In the genomic region with DNA sequence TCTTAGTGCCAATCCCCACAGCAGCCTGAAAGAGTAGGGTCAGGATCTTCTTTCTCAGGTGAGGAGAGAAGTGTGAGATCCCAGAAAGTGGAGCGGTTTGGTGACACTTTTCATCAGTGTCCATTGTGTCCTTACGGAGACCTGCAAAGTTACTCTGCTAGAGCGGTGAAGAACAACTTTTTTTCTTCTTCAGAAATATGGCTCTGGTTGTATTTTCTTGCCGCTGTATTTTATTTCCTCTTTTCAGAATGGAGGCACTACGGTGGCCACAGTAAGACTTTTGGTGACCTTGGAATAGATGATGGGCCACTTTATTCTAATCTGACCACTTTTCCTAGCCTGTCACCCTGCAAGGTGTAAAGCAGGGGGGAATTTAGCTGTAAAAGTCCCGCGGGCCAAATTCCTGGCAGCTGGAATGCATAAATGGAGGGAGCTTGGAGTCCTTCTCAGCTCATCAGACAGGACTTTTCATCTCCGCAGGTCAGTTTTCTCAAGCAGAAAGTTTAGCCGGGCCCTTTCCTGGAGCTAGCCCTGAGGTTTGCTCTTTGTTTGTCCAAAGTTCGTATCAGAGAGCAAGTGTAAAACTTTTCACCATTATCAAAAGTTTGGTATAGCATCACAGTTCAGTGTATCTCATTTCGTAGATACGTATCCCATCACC, we compare ENCODE assay signal across 8 mouse cellular contexts. TPM values are rescaled to one million over a fixed set of nuclear protein-coding genes. Genes with fewer than 3 reads are reported as not detected.
DNase-seq lines count a peak whose midpoint lies in the region; ATAC-seq lines count a peak whose summit lies in the region.

No protein-coding gene starts in this region.

- WGBS in heart, embryonic 10.5 days = 65% methylated on average over 12 of the region's 12 CpGs
- 80% methylated on average over 12 of the region's 12 CpGs for WGBS in embryonic facial prominence, embryonic 10.5 days
- WGBS in midbrain, embryonic 11.5 days = 77% methylated on average over 12 of the region's 12 CpGs

- H3K27ac ChIP-seq in heart, embryonic 10.5 days = no peak overlapping the region
- no peak overlapping the region for H3K27ac ChIP-seq in embryonic facial prominence, embryonic 10.5 days (replicated peaks)
- H3K27ac ChIP-seq in midbrain, embryonic 11.5 days (ENCODE audit: low read depth, low read length) = no peak overlapping the region

- intact Hi-C loops in heart, postnatal 14 days (cut with DNase I) = loop anchor here (5.0 kb wide), 1 partner anchor 90 kb away; the partner anchor contains the start of gene Bag3

- no peak for DNase-seq in heart, embryonic 10.5 days (ENCODE audit: low spot score)
- DNase-seq in heart, postnatal 14 days = no peak
- DNase-seq in embryonic facial prominence, embryonic 10.5 days (ENCODE audit: low spot score) = no peak
- peak; percentile 50 for DNase-seq in kidney, adult 18-20 months
- DNase-seq in midbrain, embryonic 11.5 days (ENCODE audit: low spot score, missing footprints) = no peak
- no peak for DNase-seq in adrenal gland, adult 2 months
- DNase-seq in left cerebral cortex, adult 11 months (ENCODE audit: low spot score) = no peak
- no peak for DNase-seq in urinary bladder, adult 18-20 months (ENCODE audit: low spot score in 2 of 2)

- H3K4me2 ChIP-seq in midbrain, embryonic 11.5 days = peak overlapping the region; percentile 87

- H3K4me1 ChIP-seq in heart, embryonic 10.5 days = peaks cover 23% of the 10 kb centered on the region
- H3K4me1 ChIP-seq in embryonic facial prominence, embryonic 10.5 days = peaks cover 34% of the 10 kb centered on the region
- 0 out of 2 replicates have a peak, but pooled peaks cover 2% of the 10 kb centered on the region for H3K4me1 ChIP-seq in midbrain, embryonic 11.5 days (ENCODE audit: control insufficient read depth, insufficient read depth, low read length)

- H3K9ac ChIP-seq in midbrain, embryonic 11.5 days (ENCODE audit: low read length) = no peak overlapping the region

- no peaks in the 10 kb centered on the region for H3K36me3 ChIP-seq in heart, embryonic 10.5 days
- no peaks in the 10 kb centered on the region for H3K36me3 ChIP-seq in embryonic facial prominence, embryonic 10.5 days (replicated peaks)
- no peaks in the 10 kb centered on the region for H3K36me3 ChIP-seq in midbrain, embryonic 11.5 days (ENCODE audit: control insufficient read depth, insufficient read depth, low read length)

- no peak for ATAC-seq in midbrain, embryonic 11.5 days (ENCODE audit: low FRiP score)

- no peaks in the 10 kb centered on the region for H3K9me3 ChIP-seq in heart, embryonic 10.5 days
- H3K9me3 ChIP-seq in embryonic facial prominence, embryonic 10.5 days = 0 out of 2 replicates have a peak, but pooled peaks cover 2% of the 10 kb centered on the region
- no peaks in the 10 kb centered on the region for H3K9me3 ChIP-seq in midbrain, embryonic 11.5 days (ENCODE audit: control insufficient read depth, low read length)

- no peaks in the 10 kb centered on the region for H3K27me3 ChIP-seq in heart, embryonic 10.5 days (ENCODE audit: insufficient read depth, poor library complexity, severe bottlenecking)
- H3K27me3 ChIP-seq in embryonic facial prominence, embryonic 10.5 days (replicated peaks; ENCODE audit: low read depth, poor library complexity, severe bottlenecking) = no peaks in the 10 kb centered on the region
- H3K27me3 ChIP-seq in midbrain, embryonic 11.5 days (ENCODE audit: control insufficient read depth, insufficient read depth, low read length) = no peaks in the 10 kb centered on the region

- H3K4me3 ChIP-seq in heart, embryonic 10.5 days = peak overlapping the region; percentile 93; the same call in 1 of the 2 replicates
- H3K4me3 ChIP-seq in embryonic facial prominence, embryonic 10.5 days = peak overlapping the region; percentile 87
- H3K4me3 ChIP-seq in midbrain, embryonic 11.5 days (ENCODE audit: low read depth, low read length) = peak overlapping the region; percentile 80; the same call in 1 of the 2 replicates

RNA-seq across cellular contexts. Expression of gene Inpp5f, which starts 1.5 kb away (rescaled TPM):
- polyA plus RNA-seq in heart, embryonic 10.5 days (2016; fragmentation: Nextera tagmentation; extraction: Ambion mirVana) = 13.5 and 18.0 TPM in 2 replicates
- 1 to 10 TPM; 6.4 to 7.1 TPM for total RNA-seq in heart, postnatal 14 days (2021)
- polyA plus RNA-seq in embryonic facial prominence, embryonic 10.5 days (2016; fragmentation: Nextera tagmentation; extraction: Ambion mirVana) = 32.2 and 32.9 TPM in 2 replicates
- polyA plus RNA-seq in midbrain, embryonic 11.5 days (2014; fragmentation: Nextera tagmentation; extraction: Ambion mirVana) = 115 and 132 TPM in 2 replicates
- 10 to 100 TPM; 18.2 to 21.7 TPM for total RNA-seq in adrenal gland, adult 2 months (2021)
- 10.7 and 10.9 TPM in 2 replicates for polyA plus RNA-seq in adrenal gland, adult 2 months (2012; rRNA removed)
